Mouse (Mus musculus) testis, postnatal 14 days (tissue): Measurements from ENCODE around the gene Mbd3.
A peak's percentile ranks its signal among the peaks of the same experiment; 100 is the strongest.

Experiments used
- DNase-seq: peaks from one replicate; pipeline ENCODE4 v3.0.0; 2021; ENCODE audit warnings: low spot score

Mbd3 gene

DNA sequence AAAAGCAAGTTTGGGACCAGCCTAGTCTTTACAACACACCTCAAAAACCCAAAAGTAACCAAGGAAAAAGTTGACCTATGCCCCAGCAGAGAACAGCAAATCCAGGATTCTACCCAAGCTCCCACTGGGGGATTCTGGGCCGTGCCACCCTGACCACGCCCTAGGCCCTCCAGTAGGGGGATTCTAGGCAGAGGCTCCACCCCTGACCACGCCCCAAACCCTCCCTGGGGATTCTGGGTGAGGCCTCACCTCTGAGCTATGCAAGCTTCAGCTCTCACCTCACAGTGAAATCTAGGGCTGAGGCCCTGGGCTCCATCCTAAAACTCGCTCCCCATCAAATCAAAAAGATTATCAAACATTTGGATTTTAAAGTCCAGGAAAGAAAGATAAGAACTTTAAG, 24.2 kb upstream of the Mbd3 start:
- no peak for DNase-seq

DNA sequence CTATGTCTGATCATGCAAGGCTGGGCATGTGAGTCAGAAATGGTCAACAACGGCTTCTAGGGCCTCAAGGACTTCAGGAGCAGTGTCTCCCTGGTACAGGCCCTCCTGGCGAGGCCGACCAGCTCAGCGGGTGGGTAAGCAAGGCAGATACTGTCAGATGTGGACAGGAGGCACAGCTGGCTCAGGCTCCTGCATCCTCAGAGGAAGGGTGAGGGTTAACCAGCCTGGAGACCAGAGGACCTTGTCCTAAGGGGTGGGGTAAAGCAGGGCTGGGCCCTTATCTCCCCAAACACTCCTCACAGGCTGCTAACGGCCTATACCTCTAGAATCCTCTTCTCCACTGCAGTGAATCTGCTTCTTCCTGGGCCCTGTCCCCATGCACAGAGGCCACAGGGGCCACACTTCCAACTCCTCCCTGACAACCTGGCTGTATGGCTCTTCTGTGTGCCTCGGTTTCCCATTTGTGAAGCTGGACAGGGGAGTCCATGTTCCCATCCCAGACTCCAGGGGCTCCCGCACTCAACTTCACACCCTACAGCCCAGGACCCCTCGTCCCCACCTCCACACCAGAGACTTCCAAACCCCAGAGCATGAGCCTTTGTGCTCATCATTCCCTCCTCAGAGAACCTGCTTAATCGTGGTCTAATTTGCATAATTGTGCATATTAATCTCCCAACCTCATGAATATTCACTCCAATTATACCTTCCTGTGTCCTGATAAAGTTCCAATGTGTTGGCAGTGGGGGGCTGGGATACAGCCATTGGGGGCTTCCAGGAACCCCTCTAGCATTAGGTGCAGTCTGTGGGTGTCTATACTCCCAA, 22.5 kb upstream of the Mbd3 start:
- no peak for DNase-seq

DNA sequence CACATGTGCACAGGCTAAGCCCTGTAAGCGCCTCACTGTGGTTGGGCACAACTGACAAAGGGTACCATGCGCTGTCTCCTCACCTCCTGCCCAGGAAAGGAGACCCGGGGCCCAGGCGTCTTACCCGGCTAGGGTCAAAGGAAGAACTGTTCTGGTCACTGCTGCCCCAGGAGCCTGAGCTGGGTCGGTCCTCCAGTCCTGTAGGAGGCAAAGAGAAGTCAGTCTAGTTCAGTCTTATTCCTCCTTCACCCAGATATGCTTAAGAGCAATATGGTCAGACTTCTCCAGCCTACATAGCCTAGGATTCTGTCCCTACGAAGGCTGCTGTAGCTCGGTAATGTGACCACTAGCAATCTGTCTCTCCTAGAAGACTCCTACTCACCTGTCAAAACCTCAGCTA, 21.9 kb upstream of the Mbd3 start:
- DNase-seq, result no peak

DNA sequence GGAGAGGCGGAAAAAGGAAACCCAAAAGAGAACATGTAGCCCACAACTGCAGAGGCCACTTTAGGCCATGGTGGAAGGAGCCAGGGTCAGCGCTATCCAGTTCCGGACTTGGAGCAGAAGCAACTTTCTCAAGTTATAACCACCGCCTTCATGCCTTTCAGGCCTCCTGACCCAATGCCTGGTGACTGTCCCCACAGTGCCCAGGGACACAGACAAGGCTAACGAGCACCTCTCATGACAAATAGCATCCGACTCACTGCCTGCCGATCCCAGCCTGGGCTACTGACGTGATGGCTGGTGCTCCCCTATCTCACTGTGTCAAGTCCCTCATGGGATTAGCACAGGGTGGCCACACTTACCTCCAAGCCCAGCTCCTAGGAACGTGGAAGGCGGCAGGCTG, 21.4 kb upstream of the Mbd3 start:
- DNase-seq, result no peak

DNA sequence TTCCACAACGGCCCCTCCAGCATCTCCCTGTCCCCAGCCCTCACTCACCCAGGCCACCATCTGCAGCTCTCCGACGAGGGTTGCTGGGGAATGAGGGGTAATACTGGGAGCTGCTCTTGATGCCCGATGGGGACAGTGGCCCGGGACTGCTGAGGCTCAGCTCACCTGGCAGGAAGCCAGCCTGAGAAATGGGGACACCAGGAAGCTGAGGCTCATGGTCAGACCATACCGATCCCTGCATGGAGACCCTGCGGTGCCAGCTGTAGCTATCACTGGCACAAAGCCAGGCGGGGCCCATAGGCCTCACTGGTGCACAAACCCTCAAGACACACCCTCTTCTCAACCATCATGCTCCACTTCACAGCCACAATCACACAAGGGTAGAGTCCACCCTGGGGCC, 20.1 kb upstream of the Mbd3 start:
- no peak for DNase-seq

DNA sequence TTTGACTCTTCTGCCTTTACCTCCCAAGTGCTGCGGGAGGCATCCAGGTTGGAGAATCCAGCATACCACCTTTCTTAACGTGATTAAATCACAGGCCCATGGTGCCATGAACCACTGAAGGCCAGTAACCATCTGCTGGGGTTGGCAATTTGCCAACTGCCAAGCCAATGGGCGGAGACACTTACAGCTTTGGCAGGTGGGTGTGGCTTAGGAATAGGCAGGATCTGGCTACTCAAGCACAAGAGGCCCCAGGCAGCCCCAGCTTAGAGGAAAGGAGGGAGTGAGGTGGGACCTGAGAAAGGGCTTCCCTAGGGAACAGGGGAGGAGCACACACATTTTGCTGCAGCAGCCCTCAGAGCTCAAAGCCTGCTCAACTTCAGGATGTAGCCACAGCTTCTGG, 19.0 kb upstream of the Mbd3 start:
- no peak for DNase-seq

DNA sequence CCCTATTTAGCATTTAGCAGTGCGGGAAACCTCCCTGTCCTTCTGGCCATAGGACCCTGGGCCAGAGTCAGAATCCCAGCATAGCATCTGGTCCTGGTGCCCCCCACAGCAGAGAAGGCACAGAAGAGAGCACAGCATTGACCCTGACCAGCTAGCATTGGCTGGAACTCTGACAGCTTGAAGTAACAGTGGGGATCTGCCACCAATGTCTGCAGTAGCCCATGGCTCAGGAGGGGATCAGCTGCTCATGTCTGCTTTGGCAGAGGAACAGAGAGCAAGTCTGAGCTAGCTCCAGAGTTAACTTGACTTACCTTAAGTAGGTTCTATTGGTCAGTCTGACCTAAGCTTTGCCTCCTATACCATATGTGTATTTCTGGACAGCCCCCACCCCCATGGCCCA, 18.5 kb upstream of the Mbd3 start:
- no peak for DNase-seq

DNA sequence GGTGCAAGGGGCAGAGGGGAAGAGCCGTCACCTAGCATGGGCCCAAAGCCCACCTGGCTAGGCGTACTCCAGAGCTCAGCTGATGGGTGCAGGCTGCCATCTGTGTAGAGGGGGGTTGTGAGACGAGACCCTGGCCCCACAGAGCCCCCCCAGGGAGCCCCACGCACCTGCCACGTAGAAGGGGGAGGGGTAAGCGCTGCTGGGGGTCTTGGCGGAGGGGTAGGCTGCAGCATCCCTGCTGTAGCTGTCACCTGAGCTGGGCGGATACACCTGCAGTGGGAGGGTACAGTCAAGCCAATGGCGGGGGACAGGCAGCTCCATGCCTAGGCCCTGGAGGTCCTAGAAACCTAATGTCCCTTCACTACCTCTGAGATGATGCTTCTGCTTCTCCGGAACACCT, 18.0 kb upstream of the Mbd3 start:
- no peak for DNase-seq

DNA sequence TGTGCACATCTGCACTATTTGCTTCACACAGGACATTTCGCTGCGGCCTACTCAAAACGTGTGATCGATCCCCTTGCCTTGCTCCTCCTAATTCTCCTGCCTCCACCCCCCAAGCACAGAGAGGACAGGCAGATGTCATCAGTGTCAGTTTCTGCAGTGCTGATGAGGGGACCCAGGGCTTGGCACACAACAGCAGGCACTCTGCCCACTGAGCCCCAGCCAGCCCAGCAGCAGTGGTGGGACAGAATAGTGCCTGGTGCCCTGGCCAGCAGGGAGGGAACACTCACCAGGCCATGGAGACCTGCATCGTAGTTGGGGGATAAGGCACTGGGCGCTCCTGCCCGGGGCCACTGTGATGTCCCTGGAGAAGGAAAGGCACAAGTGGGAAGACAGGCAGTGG, 16.2 kb upstream of the Mbd3 start:
- no peak for DNase-seq

DNA sequence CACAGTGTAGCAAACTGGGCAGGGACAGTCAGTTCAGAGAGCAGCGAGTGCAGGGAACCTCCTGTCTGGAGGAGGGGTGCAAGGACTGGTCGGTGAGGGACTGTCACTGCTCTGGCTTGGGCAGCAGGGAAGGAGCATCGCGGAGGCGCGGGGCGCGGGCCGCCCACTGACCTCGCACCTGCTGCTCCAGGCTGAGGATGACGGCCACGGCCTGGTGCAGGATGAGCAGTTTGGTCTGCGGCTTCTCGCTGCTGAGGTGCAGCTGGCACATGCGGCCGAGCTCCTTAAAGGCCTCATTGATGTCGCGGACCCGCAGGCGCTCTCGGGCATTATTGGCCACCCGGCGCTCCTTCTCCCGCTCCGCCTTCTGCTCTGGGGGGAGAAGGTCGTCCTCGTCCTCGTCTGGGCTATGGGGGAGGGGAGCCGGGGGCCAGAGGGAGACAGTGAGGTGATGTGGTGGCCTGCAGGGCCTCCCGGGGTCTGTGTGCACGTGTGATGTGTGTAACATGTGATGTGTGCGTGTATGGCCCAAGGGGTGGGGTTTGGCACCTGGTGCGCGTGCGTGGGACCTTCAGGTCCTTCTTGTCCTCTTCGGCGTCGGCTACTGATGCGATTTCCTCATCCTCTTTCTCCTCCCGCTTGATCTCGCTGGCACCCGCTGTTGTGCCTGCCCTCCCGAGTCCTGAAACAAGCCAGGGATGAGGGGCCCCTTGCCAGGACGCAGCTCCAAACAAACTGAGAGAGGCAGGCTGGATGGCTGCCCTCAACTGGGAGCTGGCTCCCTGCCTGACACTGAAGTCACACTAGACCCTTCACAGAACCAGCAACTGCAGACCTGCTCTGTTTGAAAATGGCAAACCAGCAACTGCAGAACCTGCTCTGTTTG, 13.5 kb upstream of the Mbd3 start:
- DNase-seq, result no peak

DNA sequence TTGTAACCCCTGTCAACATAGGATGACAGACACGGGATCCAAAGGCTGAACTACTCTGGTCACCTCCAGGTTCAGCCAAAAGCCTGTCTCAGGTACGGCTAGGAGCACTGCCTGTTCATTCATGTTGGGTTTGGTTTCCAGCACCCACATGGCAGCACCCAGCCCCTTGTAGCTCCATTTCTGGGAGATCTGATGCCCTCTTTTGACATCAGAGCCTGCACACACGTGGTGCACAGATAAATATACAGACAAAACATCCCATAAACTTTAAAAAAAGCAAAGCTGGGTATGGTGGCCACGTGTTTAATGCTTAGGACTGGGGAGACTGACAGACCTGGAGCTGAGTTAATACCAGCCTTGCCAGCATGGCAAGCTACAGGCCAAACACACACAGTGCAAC, 8.6 kb upstream of the Mbd3 start:
- no peak for DNase-seq

DNA sequence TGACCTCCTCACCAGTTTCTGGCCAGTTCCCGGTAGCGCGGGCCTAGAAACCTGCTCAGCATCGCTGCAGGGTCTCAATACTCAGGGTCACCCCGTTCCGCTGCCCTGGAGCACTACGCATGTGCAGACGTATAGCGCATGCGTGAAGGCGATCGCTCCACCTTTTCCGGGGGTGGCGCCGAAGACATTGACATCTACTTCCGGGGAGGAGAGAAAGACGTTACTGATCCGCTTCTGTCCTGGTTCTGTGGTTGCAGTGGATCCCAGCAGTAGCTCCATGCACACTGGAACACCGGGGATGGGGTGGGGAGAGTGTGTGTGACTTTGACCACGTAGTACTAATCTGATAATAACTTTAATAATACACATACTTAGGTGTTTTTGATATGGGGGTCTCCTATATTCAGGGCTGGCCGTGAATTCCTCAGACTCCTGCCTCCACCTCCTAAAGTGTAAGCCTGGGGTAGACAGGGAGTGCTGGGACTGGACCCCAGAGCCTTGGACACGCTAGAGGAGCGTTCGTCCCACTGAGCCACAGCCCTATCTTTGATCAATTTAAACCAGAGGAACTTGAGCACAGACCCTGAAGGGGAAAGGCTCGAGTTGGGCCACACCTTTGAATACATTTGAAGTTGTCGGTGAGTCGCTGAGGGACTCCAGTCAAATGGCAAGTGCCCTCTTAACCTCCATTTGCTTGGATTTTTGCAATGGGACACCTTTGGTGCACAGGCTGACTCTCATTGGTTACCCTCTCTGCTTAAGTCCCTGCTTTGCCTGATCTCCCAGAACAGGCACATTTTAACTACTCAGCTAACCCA, 7.5 kb upstream of the Mbd3 start, which contains the start of gene Uqcr11:
TSS of gene Uqcr11 (minus strand) at position 147 of the 818 bp plus-strand sequence.
- peak; percentile 91 for DNase-seq

DNA sequence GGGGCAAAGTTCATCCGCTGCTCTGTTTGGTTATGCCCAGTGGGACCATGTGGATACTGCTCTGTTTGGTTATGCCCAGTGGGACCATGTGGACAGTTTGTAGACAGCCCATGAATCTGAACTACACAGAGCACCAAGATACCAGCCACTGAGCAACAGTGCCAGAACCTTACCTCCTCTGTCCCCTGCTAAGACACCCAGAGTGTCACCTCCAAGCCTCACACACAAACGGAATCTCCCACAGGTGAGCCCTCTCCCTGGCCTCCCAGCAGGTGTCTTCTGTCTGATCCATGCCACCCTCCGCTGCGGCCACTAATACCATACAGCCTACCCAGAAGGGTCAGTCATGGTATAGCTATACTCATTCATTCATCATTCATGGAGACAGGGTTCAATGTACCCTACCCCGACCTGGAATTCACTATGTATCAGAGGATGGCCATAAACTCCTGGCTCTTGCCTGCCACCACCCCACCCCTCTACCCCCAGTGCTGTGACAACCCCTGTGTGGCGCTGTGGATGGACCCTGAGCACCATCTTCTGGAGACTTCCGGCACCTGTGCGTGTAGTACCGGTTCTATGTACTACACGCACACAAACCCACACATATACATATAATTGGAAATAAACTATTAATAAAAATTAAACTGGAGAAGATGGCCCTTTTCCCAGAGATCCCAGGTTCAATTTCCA, 6.3 kb upstream of the Mbd3 start:
- DNase-seq, result no peak

DNA sequence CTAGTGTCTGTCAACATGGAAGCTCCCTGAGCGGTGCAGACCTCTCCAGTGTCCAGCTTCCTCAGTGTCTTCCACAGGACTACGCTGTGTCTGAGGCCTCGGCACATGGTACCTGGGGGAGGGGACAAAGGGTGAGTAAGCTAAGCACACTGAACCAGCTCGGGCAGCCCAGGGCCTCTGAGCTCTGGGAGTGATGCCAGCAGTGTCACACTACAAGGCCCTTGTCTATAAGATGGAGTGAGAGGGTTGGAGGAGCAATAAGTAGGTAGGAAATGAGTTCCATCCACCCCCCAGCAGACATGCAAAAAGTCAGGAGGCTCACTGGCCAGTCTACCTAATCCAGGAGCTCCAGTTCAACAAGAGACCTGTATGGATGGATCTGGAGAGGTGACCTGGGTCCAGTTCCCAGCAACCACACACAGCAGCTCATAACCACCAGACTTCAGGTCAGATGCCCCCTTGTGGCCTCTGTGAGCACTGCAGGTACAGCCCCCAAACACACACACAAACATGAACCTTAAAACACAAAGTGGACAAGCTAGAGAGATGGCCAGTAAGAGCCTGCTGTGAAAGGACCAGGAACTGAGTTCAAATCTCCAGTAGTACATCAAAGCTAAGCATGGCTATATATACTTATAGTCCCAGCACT, 3.8 kb upstream of the Mbd3 start:
- no peak for DNase-seq

DNA sequence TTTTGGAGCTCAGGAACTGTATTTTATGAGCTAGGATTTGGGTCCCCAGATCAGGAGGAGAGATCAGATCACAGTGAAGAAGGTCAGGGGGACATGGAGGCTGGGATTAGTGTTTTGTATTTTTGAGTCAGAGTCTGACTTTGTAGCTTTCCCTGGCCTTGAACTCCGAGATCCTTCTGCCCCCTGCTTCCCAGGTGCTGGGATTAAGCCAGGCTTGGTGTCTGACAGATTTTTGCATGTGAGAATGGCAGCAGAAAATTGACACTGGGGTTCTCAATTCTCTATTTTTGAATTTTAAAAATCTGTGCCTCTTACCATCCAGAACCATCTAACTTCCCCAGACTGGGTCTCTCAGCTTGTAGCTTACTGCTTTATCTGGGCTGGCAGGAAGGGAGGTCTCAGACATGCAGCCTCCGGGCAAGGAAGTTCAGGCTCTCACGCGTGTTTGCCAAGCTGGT, 1.4 kb upstream of the Mbd3 start:
- no peak for DNase-seq

DNA sequence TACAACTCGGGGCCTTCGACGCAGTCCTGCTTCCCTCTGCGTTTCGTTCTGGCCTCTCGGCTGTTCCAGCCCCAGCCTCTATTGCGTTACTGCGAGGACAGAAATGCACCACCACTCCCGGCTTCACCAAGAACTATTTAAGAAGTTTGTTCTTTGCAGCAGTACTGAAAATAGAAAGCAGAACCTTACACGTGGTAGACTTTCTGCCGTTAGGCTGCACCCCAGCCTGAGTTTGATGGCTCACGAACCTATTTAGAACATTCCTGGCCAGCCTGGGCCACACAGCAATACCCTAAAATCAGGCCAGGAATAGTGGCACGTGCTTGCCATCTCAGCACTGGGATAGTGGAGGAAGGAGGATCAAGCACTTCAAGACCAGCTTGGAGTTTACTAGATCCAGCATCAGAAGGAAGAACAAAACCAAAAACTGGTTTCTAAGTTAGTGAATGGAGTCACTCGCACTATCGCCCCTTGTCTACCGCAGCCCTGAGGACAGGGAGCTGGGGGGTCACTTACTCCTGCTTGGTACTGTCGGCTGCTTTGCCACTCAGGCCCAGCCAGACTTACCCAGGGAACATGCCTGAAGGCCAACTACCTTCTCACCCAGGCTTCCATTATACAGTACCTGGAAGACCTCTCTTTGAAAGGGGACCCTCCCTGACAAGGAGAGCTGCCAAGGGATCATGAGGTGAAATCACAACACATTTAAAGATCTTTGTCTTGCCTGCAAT, 788 bp upstream of the Mbd3 start:
- no peak for DNase-seq

DNA sequence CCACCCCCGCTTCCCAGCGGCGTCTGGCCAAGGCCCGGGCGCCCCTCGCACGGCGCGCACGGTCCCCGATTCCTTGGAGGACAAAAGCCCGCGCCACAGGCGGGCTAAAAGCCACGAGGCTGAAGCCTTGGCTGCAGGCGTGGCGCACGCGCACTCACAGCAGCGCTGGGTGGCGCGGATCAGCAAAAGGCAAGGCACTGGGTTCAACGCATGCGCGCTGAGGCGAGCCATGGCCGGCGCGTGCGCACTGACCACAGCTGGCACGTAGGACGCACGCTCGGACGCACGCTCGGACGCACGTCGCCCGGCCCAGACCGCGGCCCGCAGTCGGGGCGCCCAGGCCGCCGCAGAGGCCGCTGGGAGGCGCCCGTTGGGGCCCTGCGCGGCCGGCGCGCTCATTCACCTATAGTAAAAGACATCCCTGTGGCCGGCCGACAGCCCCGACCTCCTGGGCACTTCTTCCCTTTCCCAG, 595 bp downstream of the Mbd3 start:
- peak; percentile 98 for DNase-seq

DNA sequence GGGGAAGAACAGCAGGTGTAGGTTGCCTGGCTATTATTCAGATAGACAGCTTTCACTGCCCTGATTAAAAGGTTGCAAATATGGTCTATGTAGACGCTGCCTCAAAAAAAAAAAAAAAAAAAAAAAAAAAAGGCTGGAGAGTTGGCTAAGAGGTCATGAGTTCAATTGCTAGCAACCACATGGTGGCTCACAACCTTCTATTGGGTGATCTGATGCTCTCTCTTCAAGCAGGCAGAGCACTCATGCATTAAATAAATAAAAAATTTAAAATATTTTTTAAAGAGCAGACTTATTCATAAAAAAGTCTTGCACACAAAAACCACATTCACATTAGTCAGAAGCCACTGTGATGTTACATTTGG, 1.2 kb downstream of the Mbd3 start:
- no peak for DNase-seq

DNA sequence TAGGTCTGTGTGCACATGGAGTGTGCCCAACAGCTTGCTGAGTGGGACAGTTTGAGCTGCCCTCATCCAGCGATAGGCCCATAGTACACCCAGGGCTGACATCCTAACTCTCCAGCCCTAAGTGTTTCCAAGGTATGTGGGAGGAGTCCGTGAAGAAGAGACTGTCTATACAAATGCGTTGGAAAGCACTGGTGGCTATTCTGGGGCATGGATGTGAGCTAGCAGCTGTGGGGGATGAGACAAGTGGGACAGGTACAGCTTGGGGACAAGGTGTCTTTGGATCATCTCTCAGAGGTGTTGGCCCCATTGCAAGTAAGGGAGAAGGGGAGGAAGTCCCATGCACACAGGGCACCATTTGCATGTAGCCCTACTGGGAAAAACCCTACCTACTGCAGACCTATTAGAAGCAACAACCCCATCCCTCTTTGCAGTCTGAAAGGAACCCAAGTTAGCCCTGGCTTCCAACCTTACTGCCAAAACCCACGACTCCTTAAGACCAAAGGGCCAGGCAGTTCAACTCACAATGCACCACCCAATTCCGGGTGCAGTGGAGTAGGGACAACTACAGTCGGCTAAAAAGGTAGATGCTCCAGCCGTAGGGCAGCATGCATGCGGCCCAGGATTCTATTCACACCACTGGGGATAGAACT, 1.7 kb downstream of the Mbd3 start:
- no peak for DNase-seq
